7 mouse cellular contexts compared by ENCODE assay signal in genomic region chr6:4600658-4601296, GRCm38 (mm10). TPM values are rescaled to one million over a fixed set of nuclear protein-coding genes. Genes with fewer than 3 reads are reported as not detected.
DNase-seq lines count a peak whose midpoint lies in the region; ATAC-seq lines count a peak whose summit lies in the region.

Gene Casd1, plus strand, starts transcription at chr6:4600839.

- H3K27me3 ChIP-seq in hindbrain, embryonic 15.5 days = no peaks in the 10 kb centered on the region

- H3K4me1 ChIP-seq in hindbrain, embryonic 15.5 days (replicated peaks) = peaks cover 28% of the 10 kb centered on the region

- H3K36me3 ChIP-seq in hindbrain, embryonic 15.5 days = no peaks in the 10 kb centered on the region

- peak within 1 kb of the TSS; percentile 87 for H3K9ac ChIP-seq in hindbrain, embryonic 15.5 days

- peak within 1 kb of the TSS; percentile 74 for H3K4me3 ChIP-seq in hindbrain, embryonic 15.5 days

- WGBS in hindbrain, embryonic 15.5 days = under 1% methylated on average over 52 of the region's 64 CpGs

- H3K4me2 ChIP-seq in hindbrain, embryonic 15.5 days = peak within 1 kb of the TSS; percentile 90

- H3K9me3 ChIP-seq in hindbrain, embryonic 15.5 days = no peaks in the 10 kb centered on the region

- DNase-seq in ZHBTc4 (ENCODE audit: low read depth, low spot score) = peak; percentile 79
- peak; percentile 64 to 74 for DNase-seq in cerebellum, postnatal 36 days
- peak; percentile 39 for DNase-seq in gastrocnemius, adult 18-20 months (ENCODE audit: low spot score)
- peak; percentile 39 to 58 for DNase-seq in left cerebral cortex, postnatal 14 days (ENCODE audit: low spot score in 2 of 2)
- DNase-seq in right cerebral cortex, postnatal 25 days = peak; percentile 66

- peak within 1 kb of the TSS; percentile 96 for H3K27ac ChIP-seq in hindbrain, embryonic 15.5 days (replicated peaks)

- ATAC-seq in hindbrain, embryonic 15.5 days (ENCODE audit: low FRiP score, low read depth) = peak; percentile 93
- ATAC-seq in megakaryocyte-erythroid progenitor cell, adult 5-6 weeks (replicated peaks; ENCODE audit: low FRiP score, low TSS enrichment, poor library complexity, severe bottlenecking) = peak; percentile 73

- intact Hi-C loops in left cerebral cortex, postnatal 14 days (cut with DNase I) = no loop called here

RNA-seq across cellular contexts. Expression of gene Casd1, which starts in this region (rescaled TPM):
- 10 to 100 TPM; 17.2 to 23.4 TPM for total RNA-seq in gastrocnemius, adult 18-20 months (2021)
- 43.2 and 44.6 TPM in 2 replicates for polyA plus RNA-seq in hindbrain, embryonic 15.5 days (2015; fragmentation: Nextera tagmentation; extraction: Ambion mirVana)
- total RNA-seq in left cerebral cortex, postnatal 14 days (2021) = 10 to 100 TPM; 49.3 to 51.7 TPM
- total RNA-seq in megakaryocyte-erythroid progenitor cell, adult 5-6 weeks (2014; fragmentation: Nextera tagmentation) = 17.0 and 20.7 TPM in 2 replicates
- 75.4 and 81.7 TPM in 2 replicates for total RNA-seq in megakaryocyte-erythroid progenitor cell, adult 5-6 weeks (2017)

Comparison
In these comparisons a context has a peak if more than half of its experiments do, and no peak if none do; other contexts are left out.
1. Peak in every context shown above with its lines: DNase-seq, ATAC-seq, H3K4me3 ChIP-seq and H3K27ac ChIP-seq.